Mouse (Mus musculus): ENCODE measurements around the gene Gm7247.

DNA sequence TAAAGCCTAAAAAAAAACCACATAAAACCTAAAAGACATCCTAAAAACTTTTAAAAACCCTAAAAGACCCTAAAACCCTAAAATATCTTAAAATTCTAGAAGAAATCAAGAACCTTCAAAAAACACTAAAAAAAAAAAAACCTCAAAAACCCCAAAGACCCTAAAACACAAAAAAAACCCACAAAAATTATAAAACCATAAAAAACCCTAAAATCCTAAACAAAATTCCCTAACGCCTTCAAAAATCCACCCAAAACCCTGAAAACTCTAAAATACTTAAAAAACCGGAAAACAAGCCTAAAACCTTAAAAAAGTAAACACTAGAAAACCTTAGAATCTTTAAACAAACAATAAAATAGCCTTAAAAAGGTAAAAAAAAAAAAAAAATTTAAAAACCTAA, 136.4 kb downstream of the Gm7247 start:
- TF ChIP-seq POLR2A (IDR thresholded peaks at IDR 0.05; ENCODE audit: extremely low read depth, insufficient read depth, low read length) = no peak
- TF ChIP-seq CTCF (IDR thresholded peaks at IDR 0.05; ENCODE audit: low read depth, low read length) = no peak

Data from liver, adult 2 months (tissue).